Mouse (Mus musculus): Measurements from ENCODE around the gene Tbr1.

GRCm38 (mm10) chr2:61837243-61837806 lies 34.6 kb downstream of the Tbr1 start:
- TF ChIP-seq CTCF (IDR thresholded peaks at IDR 0.05; ENCODE audit: low read depth, low read length) (no peak), EP300 (IDR thresholded peaks at IDR 0.05; ENCODE audit: insufficient read depth, low read depth, low read length) (no peak)
